Mouse (Mus musculus): ENCODE measurements at regions not wholly inside any gene's neighbourhood (a gene's known extent, or its start where the extent isn't known, plus 50 kb on each side); places are given as distances from the start of the nearest gene placed in this dataset.
A peak's percentile ranks its signal among the peaks of the same experiment; 100 is the strongest.

GRCm38 (mm10) chr8:50387189-50387588 lies 1543.4 kb upstream of the Tenm3 start:
- no peak for DNase-seq (ENCODE audit: low spot score in 2 of 2)

GRCm38 (mm10) chr8:50383697-50384096 lies 1539.9 kb upstream of the Tenm3 start:
- no peak for DNase-seq (ENCODE audit: low spot score in 2 of 2)

- DNase-seq (ENCODE audit: low spot score in 2 of 2), result no peak
These were observed 1536.0 kb upstream of the Tenm3 start for GRCm38 (mm10) chr8:50379745-50380144.

GRCm38 (mm10) chr8:50373790-50374189 lies 1530.0 kb upstream of the Tenm3 start:
- no peak for DNase-seq (ENCODE audit: low spot score in 2 of 2)

GRCm38 (mm10) chr8:50326485-50326884 lies 1482.7 kb upstream of the Tenm3 start:
- no peak for DNase-seq (ENCODE audit: low spot score in 2 of 2)

DNA sequence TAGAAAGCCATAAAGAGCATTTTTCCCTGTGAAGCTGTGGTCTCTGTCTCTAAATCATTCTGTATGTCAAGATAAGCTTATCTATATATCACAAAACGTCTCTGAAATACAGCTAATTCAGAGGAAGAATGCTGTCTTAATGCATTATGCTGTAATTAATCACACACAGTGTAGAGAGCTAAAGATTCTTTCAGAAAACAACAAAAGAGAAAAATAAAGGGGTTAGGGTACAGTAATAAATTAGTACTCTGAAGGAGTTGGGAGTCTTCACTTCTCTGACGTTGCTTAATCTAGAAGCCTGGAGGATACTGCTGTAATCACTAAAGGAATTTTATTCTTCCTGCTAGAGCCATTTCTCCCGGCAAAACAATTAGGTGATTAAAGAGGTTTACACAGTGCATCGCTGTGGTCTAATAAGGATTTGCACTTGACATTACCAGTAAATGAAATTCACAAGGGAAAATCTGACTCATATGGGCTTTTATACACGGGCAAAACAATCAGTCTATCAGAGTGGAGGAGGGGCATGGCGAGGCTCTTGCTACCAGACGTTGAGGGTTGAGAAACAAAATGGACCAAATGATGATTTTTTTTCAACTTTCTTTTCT lies 1477.7 kb upstream of the Tenm3 start:
- no peak for DNase-seq (ENCODE audit: low spot score in 2 of 2)

- no peak for DNase-seq (ENCODE audit: low spot score in 2 of 2)
These were observed 1472.9 kb upstream of the Tenm3 start for GRCm38 (mm10) chr8:50316641-50317040.

GRCm38 (mm10) chr8:50310308-50310707 lies 1466.6 kb upstream of the Tenm3 start:
- DNase-seq (ENCODE audit: low spot score in 2 of 2), result no peak

DNA sequence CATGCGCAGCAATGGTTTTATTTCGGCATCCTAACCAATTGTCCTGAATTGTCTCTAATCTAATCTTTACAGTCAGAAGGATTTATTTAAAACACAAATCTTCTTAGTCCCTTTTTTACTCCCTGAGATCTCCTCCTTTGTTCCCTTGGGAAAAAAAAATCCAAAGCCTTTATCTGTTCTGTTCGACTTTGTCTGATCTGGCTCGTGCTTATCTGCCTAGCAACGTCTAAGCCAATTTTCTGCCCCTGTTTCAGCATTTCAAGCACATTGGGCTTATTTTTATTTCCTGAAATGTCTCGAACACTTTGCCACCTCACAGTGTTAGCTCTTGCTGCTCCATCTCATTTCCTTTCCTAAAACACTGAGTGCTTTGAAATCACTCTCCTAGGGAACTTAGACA lies 1456.6 kb upstream of the Tenm3 start:
- DNase-seq (ENCODE audit: low spot score in 2 of 2), result no peak

DNA sequence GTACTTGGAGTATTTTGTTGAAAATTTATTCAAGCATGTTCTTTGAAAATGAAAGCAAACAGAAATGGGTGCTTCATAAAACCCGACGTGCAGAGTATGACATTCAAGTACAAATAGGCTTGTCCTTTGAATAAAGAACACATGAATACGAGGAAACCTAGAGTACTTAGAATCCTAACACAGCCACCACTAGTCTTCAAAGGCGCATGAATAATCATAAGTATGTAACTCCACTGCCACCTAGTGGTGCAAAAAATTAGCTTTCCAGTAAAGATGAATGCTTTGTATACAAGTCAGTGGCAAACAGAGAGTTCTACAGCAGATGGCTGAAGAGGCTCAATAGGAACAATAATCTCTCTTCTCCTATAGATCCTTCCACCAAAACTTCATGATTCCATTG lies 1449.8 kb upstream of the Tenm3 start:
- peak; percentile 63 to 65 for DNase-seq (ENCODE audit: low spot score in 2 of 2)

DNA sequence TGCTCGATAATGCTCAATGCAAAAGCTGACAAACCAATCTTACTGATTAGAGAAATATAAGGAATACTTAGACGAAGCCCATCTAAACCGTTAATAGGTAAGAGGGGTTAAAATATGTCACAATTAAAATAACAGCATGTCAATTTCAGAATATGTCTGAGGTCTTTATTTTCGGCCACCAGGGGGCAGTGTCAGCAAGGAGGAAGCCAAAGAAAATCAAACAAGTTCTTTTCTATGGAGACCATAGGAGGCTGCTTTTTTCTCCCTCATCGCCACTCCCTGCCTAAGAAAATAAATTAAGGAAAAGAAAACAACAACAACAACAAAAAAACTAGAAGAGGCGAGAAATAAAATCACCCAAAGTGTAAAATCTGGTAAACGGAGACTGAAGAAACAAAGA lies 1448.4 kb upstream of the Tenm3 start:
- DNase-seq (ENCODE audit: low spot score in 2 of 2), result peak in 1 of 2 experiments; percentile 55

- DNase-seq (ENCODE audit: low spot score in 2 of 2), result peak; percentile 7 to 19
These were observed 1432.6 kb upstream of the Tenm3 start for GRCm38 (mm10) chr8:50276346-50276745.

DNA sequence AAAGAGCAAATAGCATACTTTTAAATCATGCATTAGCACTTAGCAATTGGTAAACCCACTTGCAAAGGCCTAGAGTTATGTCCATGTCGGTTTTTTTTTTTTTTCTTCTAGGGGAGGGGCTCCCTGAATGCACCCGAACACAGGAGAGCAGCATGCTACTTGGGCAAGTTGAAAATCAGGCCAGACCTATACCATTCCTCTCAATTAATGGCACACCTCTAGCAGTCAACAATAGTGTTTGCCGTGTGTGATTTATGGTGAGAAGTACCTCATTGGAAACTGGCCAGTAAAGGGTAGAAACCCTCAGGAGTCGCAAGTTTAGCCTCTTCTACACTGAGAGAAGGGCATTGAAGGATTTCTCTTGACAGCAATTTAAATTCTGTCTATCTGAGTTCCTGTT lies 1421.0 kb upstream of the Tenm3 start:
- DNase-seq (ENCODE audit: low spot score in 2 of 2), result no peak

All from layer of hippocampus, adult 8-10 months (tissue).